Mouse (Mus musculus) right cerebral cortex, adult 18-20 months (tissue): ENCODE data around the gene Map1lc3b.

Experiments used
- DNase-seq: peaks from one replicate; pipeline ENCODE4 v3.0.0; 2022; ENCODE audit warnings: mixed read lengths

Gene Map1lc3b

DNA sequence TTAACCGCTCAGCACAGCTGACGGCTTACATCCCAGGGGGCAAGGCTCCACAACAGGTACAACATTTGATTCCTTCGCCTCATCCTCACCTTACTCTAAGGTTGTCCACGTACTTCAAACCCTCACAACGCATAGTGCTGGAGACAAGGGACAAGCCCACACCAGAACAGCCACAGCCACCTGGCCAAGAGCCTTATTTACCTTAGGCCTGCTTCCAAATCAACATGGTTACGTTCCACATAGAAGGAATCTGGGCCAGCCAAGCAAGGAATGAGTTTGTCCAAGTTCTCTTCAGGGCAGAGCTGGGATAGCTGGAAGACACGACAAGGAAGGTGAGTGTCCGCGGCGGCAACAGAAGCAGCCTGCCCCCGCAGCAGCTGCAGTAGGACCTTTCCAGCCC lies 19.8 kb downstream of the Map1lc3b start:
- DNase-seq, result no peak

DNA sequence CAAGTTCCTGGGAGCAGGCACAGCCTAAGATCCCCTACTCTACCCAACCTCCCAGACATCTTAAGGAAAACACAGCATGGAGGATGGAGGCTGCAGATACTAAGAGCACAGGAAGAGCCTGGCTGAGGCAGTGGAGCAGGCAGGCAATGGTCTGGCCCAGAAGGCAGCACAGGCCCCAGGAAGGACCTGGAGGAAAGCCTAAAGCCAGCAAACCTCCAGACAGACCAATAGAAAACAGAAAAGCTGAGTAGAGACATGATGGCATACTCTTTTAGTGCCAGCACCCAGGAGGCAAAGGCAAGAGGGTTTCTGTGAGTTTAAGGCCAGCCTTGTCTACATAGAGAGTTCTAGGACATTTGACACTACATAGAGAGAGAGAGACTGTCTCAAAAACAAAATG lies 23.3 kb downstream of the Map1lc3b start:
- DNase-seq, result no peak

DNA sequence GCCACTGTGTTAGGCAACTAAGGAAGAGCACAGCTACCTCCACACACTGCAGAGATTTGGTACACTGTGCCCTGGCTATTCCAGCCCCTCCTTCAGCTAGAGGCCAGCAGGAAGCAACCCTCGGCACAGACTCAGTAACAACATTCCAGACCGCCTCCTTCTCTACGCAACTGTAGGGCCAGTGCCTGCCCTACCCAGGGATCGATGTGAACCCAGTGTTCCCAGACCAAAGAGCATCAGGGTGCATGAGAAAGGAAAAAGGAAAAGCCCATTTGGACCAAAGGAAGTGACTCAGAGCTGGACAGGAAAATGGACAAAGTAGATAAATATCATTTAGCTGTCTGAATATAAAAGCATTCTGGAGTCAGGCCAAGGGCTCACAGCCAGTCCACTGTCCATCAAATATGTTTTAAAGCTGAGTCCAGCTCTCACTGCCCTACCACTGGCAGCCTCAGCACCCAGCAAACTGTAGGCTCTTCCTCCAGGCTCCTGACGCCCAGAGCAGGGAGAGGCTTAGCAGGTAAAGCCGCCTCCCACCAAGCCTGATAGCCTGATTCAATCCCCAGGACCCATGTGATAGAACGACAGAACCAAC lies 29.3 kb downstream of the Map1lc3b start:
- DNase-seq, result no peak

DNA sequence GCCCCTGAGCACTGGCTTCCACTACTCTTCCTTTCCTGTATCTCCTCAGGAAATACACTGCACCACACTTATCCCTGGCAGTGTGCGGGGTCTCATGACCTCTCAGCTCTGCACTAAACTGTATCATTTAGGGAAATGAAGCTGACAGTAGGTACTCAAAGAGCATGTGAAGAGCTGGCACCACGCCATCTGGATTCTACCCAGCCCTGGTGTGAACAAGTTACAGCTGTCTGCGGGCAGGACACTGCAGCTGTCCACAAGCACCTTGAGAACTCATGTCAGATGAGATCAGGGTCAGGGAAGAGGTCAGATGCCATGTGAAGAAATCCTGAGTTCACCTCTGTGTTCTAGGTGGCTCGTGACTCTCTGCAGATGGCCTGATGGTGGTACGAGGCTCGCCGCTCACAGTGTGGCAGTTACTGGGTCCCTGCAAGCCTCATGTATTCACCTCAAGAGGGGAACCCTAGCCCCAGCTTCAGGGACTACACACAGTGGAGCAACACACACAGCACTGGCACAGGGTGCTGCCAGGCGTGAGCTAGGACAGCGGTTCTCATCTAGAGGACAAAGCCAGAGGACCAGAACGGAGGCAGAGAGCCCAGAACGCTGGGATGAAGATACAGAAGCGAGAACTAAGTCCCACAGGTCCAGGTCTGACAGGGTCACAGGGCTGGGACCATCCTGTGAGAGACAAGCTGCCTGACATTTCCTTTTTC lies 30.8 kb downstream of the Map1lc3b start:
- no peak for DNase-seq

DNA sequence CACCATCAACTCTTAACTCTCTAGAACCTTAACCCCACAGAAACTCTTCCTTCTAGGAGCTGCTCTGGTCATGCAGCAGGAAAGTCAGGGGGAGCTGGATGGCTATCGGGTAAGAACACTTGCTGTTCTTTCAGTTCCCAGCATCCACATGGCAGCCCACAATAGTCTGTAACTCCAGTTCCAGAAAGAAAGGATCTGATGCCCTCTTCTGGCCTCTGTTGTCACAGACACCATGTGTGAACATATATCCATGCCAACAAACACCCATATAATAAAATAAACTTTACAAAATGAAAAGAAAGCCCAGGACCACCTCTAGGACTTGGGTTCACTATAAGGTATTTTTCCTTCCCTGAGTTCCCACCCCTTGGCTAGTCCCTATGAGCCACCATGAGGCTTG lies 31.7 kb downstream of the Map1lc3b start:
- no peak for DNase-seq

DNA sequence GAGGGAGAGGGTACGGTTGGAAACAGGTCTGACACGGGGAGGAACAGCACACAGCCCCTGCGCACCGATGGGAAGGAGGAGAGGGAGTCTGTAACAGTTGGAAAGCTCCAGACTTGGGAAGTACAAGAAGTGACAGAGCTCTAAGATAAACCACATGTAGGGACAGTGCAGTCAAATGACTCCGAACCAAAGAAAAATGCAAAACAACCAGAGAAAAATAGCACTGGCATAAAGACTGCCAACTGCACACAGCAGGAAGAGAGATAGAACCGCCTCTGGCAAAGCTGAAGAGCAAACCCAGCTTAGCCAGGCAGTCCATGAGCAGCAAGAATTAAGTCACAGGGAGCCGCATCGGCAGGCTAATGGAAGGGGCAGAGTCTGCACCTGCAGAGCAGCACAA lies 32.9 kb downstream of the Map1lc3b start:
- no peak for DNase-seq

DNA sequence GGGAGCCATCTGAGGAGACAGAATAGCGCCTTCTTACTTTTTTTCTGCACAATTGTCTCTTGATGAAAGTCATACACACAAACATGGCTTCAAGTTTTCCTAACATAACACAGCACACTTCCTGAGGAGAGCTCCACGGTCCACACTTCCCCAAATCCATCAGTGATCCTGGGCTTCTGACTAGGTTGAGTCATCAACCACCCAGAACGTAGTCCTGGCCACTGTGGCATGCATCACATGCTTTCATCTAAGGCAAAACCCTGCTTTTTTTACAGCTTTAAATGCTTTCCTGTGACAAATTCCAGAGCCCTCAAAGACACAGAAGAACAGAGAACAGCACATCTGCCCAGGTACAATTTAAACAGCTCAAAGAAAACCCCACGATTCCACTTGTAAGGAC lies 38.5 kb downstream of the Map1lc3b start:
- no peak for DNase-seq

DNA sequence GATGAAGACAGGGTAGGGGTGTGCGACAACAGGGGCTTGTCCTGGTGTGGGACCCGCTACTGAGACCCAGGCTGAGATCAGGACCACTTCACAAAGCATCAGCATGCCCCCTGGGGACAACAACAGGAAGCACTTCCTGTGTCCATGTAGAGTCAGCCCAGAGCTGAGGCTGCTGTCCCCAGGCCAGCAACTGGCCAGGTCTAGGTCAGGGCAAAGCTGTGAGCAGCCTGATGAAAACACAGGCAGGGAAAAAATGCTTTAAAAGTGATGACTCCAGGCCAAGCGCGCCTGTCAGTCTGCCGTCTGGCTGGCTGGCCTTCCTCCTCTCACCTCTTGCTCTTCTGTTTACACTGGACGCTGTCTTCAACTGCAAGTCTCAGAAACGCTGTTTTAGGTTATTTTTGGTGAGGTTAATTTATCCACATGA lies 41.5 kb downstream of the Map1lc3b start:
- no peak for DNase-seq

DNA sequence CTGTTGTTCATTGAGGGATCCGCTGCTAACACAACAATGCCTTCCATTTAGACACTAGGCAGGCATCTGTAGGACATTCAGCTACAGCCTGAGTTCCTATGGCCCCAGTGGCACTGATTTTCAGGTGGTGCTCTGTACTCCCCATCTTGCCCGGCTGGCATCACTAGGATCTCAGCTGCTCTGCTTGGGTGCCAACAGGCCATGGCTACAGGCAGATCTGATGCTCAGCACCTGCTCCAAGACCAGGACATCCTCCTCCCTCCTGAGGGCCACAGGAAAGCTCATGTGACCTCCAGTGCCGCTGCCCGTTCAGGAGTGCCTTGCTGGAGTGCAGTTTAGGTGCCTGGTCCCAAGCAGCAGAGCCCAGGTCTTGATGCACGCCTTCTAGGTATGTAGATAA lies 42.2 kb downstream of the Map1lc3b start:
- DNase-seq, result no peak

DNA sequence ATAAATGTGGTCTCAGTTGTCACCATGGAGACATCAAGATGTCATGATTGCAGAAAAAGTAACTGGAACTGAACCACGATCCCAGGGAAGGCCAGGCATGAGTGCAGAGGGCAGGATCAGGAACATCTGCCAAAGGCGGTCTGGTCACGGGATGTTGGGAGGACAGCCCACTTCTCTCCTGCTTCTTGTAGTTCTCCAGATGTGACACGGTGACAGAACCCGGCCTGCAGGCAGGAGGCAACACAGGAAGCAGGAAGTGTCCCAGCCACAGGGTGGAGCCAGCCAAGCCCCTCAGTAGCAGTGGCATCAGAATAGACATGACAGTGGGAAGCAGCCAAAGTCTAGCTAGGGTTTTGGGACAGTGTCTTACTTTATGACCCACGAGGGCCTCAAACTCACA lies 45.4 kb downstream of the Map1lc3b start:
- no peak for DNase-seq

DNA sequence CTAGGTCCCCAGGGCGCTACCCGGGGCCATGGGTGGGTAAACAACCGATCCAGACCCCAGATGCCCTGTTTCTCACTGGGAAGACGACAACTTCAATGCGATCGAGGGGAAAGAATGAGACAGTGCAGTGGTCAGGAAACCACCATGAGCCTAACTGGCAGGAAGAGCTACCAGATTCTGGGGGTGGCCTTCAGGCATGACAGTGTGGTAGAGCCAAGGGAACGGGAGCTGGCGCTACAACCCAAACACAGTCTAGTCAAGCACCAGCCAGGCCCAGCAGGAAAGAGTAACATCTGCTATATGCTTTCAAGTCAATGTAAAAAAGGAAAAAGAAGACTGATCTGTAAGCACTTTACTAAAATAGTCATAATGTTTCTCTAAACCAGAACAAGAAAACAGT lies 46.0 kb downstream of the Map1lc3b start:
- peak; percentile 64 for DNase-seq

DNA sequence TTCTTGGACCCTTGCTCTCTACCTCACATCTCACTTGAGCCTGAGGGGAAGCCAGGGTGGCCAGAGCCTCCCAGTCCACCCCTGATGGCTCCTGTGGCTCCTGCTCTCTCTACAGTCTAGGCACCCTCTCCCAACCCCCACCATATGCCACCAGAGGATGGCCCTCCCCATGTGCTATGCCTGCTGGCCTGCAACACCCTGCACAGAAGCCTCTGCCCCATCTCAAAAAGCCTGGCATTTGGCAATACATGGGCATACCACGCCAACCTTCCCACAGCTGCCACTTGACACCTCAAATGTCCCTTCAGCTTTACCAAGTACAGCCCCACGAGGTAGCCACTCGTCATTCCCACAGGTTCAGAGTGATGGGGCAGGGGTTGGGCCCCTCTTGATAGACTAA lies 52.6 kb downstream of the Map1lc3b start:
- no peak for DNase-seq

DNA sequence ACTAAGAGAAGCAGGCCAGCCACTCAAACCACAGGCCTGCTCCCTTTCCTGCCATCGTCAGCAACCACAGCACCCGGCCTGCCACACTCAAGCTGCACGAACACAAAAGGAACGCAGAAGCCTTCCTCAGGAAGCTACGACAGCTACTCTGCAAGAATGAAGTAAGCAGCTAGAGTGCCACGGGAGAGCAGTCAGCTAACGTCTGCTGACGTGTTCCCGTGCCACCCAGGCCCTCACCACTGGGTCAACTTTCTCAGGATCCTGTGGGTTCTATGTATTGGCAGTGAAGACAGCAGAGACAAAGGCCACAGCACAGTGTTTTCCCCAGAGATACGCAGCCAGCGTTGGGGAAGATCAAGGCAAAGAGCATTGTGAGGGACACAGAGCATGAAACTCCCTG lies 53.2 kb downstream of the Map1lc3b start:
- DNase-seq, result no peak

DNA sequence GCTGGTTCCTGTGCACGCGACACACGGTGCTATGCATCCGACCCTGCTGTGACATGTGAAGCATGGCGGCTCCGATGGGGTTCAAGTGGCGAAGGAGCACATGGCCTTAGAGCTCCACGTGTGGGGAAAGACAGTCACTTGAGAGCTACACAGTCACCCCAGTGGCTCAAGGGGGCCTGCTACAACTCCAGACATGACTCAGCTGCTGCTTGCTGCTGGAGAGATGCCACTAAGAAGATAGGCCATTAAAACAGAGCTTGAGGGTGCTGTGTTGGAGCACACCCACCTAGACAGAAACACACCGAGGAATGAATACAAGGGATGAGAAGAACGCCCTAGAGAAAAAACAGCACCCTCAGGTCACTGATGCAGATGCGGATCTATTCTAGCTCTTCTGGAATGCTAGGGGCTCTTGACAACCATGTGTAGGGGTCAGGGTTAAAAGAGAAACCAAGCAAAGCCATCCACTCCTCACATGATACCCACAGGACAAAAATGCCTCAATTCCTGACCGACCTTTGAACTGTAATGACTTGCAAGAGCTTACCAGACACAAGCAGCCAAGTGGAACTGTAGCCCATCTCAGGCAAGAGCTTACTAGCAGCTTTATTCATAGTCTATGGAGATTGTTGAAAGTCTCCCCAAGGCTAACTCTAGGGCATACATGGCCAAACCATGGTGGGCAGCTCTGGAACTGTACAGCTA lies 57.5 kb downstream of the Map1lc3b start:
- DNase-seq, result no peak
